Mouse (Mus musculus): ENCODE data around the gene Zfp612.

The Zfp612 gene

GRCm38 (mm10) chr8:110134236-110134635, 54.7 kb downstream of the Zfp612 start:
- in situ Hi-C loops (cut with MboI, MseI) = no loop called here

DNA sequence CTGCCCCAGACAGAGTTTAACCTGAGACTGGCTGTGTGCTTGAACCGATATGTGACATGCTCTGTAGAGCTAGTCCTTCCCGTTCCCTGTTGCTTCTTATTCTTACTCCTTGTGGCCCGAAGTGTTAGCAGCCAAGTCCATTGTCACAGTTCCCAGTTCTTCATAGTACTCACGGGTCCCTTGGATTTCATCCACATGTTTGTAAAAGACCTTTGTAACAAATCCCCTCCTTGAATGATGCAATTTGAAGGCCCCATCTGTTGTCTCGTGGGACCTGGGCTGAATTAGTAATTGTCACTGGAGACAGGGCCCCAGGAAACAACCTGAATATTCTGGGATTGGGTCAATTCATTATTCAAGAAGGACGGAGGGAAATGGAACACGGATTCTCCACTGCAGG, 56.0 kb downstream of the Zfp612 start:
- in situ Hi-C loops (cut with MboI, MseI) = no loop called here

DNA sequence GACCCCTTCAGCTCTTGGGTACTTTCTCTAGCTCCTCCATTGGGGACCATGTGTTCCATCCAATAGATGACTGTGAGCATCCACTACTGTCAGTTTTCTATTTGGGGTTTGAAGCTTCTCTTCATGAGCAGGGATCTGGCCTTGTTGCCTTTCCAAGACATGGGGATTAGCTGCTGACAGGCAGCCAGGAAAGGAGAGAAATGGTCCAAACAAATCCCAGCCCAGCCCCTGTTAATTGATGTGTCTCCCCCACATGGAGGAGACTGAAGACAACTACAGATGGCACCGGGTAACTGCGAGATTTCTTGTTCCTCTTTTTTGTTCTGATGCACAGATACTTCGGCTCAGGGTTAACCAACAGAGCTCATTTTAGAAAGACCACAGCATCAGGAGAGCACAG, 60.6 kb downstream of the Zfp612 start:
- in situ Hi-C loops (cut with MboI, MseI) = no loop called here

GRCm38 (mm10) chr8:110140770-110141169, 61.2 kb downstream of the Zfp612 start:
- in situ Hi-C loops (cut with MboI, MseI) = no loop called here

All from T-helper 1 cell (primary cell).